Mouse (Mus musculus) erythroblast, embryonic 14.5 days (primary cell): ENCODE data around the gene Bcan. TPM values are rescaled to one million over a fixed set of nuclear protein-coding genes. Genes with fewer than 3 reads are reported as not detected.

Experiments
- H3K27me3 ChIP-seq: 2 replicates; pipeline ENCODE4 v1.6.1; 2012; ENCODE audit warnings: inconsistent platforms; ENCODE audit not compliant: control insufficient read depth
- H3K36me3 ChIP-seq: 2 replicates; pipeline ENCODE4 v1.6.1; 2012; ENCODE audit warnings: mild to moderate bottlenecking, inconsistent platforms; ENCODE audit not compliant: control insufficient read depth
- H3K4me1 ChIP-seq: 2 replicates; pipeline ENCODE4 v1.6.1; 2012; ENCODE audit warnings: inconsistent platforms; ENCODE audit not compliant: control insufficient read depth
- H3K4me3 ChIP-seq: replicated peaks from 2 replicates; pipeline ENCODE3; 2012; ENCODE audit warnings: moderate library complexity, mild to moderate bottlenecking, inconsistent platforms
- H3K9me3 ChIP-seq: 2 replicates; pipeline ENCODE4 v1.6.1; 2012; ENCODE audit warnings: low read length, inconsistent platforms, mixed read lengths; ENCODE audit not compliant: control insufficient read depth
- GATA1 ChIP-seq: IDR thresholded peaks from 2 replicates; pipeline ENCODE4 v1.6.1; 2012; ENCODE audit warnings: low read length, inconsistent platforms, mixed read lengths
- TAL1 ChIP-seq: IDR thresholded peaks from 3 replicates; pipeline ENCODE4 v1.6.1; 2012; ENCODE audit warnings: low read length, inconsistent platforms, mixed read lengths
- polyA plus RNA-seq: library from polyadenylated mRNA; stranded (reverse); fragments of >175 nt; gene quantifications from 2 replicates; pipeline ENCODE4 v1.2.3, GENCODE M21; 2012

Gene Bcan
- polyA plus RNA-seq, 1 experiment, result not detected

DNA sequence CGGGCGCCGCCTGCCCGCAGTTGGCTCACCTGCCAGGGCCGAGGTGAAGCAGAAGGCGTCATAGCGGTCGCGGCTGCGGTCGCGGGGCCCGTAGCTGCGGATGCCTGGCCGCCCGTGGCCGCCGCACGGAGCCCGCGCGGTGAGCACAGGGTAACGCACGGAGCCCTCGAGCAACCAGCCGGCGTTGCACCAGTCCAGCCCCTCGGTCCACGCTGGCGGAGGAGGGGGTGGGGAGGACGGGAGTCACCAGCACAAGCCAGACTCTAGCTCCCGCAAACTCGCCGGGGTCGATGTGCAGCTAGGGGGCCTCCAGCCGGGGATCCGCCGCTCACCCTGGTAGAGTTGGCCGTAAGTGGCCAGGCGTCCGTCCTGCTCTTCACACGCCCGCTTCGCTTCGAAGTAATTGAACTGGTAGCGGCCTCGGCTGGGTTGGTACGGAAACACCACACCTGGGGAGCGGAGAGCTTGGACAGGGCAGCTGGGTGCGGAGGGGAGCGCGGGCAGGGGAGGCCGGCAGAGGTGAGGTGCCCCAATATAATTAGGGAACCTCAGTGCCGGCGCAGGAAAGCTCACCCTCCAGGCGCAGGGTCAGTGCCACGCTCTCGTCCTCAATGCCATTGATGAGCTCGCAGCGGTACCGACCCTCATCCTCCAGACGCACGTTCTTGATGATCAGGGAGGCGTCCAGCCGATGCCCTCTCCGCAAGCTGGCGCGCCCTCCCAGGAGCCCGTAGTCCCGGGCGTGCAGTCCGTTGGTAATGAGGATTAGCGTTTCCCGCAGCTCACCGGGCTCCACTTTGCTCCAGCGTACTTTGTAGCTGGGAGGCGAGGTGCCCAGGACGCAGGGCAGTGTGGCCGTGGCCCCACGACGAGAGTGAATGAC, 23.4 kb upstream of the Bcan start:
- peaks cover 19% of the 10 kb centered on the region for H3K9me3 ChIP-seq
- H3K4me1 ChIP-seq, result peaks cover 14% of the 10 kb centered on the region
- peak overlapping the region; percentile 49 for H3K4me3 ChIP-seq
- no peak for TF ChIP-seq GATA1
- H3K27me3 ChIP-seq, result peaks cover 83% of the 10 kb centered on the region
- no peaks in the 10 kb centered on the region for H3K36me3 ChIP-seq

DNA sequence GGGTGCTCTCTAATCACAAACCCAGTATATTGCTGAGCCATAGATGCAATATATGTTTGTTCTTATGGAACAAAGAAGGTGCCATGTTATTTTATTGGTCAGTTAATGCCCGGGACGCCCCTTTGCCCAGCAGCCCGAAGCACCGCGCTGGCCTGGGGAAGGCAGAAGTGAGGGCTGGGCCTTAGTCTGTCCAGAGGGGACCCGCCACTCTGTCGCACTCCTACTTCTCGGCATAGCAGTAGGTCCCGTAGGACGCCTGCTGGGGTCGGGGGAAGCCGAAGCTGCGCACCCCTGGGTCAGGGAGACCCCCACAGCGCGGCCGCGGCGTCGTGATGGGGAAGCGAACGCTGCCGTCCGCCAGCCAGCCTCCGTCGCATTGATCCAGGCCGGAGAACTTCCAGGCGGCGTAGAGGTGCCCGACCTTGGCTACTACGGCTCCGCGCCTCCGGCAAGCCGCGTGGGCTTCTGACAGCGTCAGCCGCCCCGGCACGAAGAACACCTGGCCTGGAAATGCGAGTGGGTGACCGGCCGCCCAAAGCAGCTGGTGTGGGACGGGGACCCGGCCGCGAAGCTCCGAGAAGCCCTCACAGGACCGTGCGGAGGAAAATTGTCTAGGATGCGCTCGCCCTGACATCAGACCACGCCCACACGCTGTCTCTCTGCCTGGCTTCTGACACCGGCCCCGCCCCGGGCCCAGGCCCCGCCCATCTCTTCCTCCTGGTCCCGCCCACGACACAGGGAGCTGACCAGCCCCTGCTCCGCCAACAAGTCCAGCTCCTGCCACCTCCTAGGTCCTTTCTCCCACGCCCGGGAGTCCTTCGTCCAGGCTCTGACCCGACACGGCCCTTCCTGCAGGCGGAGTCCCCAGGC, 22.5 kb upstream of the Bcan start:
- H3K4me3 ChIP-seq, result peak overlapping the region; percentile 49
- peaks cover 86% of the 10 kb centered on the region for H3K27me3 ChIP-seq

DNA sequence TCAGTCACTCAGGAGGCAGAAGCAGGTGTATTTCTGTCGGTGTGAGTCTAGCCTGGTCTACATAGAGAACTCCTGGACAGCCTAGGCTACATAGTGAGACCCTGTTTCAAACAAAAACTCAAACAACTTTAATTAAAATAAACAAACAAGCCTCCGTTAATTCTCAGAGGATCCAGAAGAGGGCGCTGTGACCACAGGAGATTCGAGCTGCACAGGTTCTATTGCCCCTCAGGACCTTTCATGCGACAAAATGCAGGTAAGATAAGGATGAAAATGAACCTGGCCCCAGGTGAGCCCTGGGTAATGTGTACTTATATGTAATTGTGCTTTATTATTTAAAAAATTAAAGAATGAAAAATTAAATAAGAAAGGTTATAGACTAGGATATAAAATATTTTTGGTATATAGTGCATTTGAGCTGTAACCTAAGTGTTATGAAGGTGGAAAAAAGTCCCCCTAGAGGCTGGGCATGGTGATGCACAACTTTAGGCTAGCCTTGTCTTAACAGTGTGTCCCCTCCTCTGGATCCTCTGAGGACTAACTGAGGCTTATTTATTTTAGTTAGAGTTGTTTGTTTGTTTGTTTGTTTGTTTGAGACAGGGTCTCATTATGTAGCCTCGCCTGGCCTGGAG, 10.7 kb upstream of the Bcan start:
- Histone ChIP-seq H3K9me3 (peaks cover 7% of the 10 kb centered on the region), H3K36me3 (no peaks in the 10 kb centered on the region), H3K27me3 (peaks cover 4% of the 10 kb centered on the region), H3K4me1 (no peaks in the 10 kb centered on the region), H3K4me3 (no peak overlapping the region)
- TF ChIP-seq TAL1 (no peak), GATA1 (no peak)

More for the DNA sequence above, 22.5 kb upstream of the Bcan start:
- peaks cover 14% of the 10 kb centered on the region for H3K4me1 ChIP-seq
- H3K9me3 ChIP-seq, result peaks cover 12% of the 10 kb centered on the region
- no peak for TF ChIP-seq TAL1
- no peaks in the 10 kb centered on the region for H3K36me3 ChIP-seq

DNA sequence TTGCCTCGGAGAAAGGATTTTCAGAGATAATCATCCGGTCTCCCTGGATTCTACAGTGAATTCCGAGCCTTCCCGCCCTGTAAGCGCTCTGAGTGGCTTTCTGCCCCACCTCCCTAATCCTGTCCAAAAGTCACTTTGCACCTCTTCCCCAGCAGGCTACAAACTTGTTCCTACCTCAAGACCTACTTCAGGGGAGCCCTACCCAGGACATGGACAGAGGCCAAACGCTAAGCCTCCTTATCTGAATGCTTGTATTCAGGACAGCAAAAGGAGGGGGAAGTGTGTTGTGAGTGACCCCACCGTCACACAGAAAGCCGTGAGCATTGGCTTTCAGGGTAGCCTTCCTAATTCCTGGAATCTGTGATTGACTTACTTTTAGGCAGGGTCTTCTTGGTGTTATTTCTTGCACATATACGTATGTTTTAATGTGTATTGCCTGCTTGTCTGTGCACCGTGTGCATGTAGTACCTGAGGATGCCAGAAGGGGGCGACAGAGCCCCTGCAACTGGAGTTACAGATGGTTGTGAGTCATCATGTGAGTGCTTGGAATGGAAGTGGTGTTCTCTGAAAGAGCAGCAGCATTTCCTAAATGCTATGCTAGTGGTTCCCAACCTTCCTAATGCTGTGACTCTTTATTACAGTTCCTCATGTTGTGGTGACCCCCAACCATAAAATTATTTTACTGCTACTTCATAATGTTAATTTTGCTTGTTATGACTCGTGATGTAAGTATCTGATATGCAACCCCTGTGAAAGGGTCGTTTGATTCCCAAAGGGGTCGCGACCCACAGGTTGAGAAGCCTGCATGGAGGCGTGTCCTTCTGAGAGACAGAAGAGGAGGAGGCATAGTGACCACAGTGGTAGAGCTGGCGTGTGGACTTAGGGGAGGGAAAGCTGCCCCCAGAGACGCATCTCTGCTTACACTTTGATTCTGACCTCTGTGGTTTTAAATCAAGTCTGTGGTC, 6.1 kb upstream of the Bcan start:
- H3K4me1 ChIP-seq, result no peaks in the 10 kb centered on the region
- peaks cover 8% of the 10 kb centered on the region for H3K9me3 ChIP-seq
- no peaks in the 10 kb centered on the region for H3K36me3 ChIP-seq
- TF ChIP-seq TAL1 (no peak), GATA1 (no peak)
- H3K27me3 ChIP-seq, result peaks cover 30% of the 10 kb centered on the region
- H3K4me3 ChIP-seq, result no peak overlapping the region

DNA sequence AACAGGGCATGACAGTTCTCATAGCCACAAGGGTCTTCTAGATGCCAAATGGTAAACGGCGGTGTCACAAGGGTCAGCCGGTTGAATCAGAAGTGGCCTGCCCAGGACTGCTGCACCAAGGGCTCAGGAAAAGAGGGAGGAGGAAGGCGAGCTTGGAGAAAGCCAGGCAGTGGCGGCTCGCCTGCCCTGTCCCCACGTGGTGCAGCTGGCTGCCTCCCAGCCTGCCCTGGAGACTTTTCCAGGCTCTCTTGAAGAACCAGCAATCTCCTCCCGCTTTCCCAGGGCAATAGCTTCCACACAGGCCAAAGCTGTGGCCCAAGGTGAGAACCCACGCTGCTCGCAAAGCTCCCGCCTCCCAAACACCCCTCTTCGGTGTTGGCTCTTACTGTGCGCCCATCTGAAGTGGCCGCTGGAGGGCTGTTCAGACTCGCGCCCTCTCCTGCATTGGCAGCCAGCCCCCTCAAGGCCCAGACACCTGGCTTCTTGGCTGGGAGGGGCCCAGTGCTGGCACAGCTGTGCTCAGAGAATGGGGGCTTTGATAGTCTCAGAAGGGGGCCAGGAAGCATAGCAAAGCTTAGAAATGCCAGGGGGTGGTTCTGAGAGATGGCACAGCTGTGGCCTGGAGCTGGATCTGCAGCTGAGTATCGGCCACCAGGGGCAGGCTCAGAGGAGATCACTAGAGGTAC, 2.4 kb upstream of the Bcan start:
- no peaks in the 10 kb centered on the region for H3K4me1 ChIP-seq
- peaks cover 8% of the 10 kb centered on the region for H3K9me3 ChIP-seq
- peaks cover 65% of the 10 kb centered on the region for H3K27me3 ChIP-seq
- no peak overlapping the region for H3K4me3 ChIP-seq
- H3K36me3 ChIP-seq, result no peaks in the 10 kb centered on the region
- TF ChIP-seq GATA1, result no peak
- no peak for TF ChIP-seq TAL1

DNA sequence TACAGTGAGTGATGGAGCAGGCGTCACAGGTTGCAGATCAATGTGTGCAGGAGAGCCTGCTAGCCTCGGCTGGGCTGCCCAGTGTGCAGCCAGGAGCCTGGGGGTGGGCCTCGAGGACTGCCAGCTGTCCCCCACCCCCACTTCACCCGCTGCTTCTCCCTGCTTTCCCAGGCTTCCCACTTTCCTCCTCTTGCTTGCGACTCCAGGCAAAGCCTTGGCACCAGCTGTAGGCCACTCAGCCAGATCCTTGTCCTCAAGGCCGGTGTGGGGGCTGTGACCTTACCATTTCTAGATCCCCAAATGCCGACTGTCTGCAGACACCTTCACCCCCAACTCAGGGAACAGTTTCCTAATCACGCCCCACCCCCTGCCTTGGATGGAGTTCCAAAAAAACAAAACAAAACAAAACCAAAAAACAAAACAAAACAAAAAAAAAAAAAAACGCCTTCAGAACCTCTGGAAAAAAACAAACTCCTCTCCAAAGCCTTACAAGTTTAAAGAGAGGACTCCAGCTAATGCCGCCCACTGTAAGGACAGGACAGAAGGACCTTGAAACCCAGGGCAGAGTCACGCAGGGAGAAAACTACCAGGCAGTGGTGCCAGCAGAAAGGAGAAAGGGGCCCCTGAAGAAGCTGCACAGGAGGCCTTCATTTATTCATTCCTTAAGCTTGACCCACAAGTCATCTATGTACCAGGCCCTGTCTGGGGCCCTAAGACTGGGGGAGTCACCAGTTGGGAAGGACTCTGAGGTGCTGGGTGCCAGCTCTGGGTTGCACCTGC, 976 bp upstream of the Bcan start:
- H3K4me3 ChIP-seq, result no peak overlapping the region
- H3K27me3 ChIP-seq, result peaks cover 79% of the 10 kb centered on the region
- no peaks in the 10 kb centered on the region for H3K36me3 ChIP-seq
- H3K9me3 ChIP-seq, result peaks cover 3% of the 10 kb centered on the region
- TF ChIP-seq TAL1 (no peak), GATA1 (no peak)
- H3K4me1 ChIP-seq, result peaks cover 3% of the 10 kb centered on the region; the same call in 1 of the 2 replicates

DNA sequence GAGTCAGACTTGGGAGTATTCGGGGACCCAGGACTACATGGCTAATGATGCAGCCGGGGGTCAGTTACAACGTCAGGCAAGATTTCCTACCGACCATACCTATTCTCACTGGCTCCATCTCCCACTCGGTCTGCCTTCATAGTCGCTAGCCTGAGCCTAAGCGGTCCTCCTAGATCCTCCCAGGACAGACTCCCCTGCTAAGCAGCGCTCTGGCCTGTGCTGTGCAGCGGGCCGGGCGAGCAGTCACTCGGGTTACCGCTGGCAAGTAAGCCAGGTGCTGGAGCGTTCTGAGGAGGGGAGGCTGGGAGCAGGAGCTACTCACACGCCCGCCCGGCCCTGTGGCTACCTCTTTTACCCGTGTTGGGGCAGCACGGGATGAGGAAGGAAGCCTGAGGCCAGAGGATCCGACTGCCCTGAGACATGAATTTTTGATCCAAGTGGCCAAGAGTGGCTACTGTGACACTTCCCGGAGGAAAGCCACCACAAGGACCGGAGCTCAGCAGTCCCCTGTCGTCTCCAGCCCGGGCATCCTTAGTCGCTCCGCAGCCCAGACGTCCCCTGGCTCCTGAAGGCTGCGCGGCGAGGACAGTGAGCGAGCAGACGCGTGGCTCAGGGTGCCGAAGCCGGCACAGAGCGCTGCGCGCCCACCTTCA, 661 bp downstream of the Bcan start:
- no peak overlapping the region for H3K4me3 ChIP-seq
- TF ChIP-seq GATA1, result no peak
- no peak for TF ChIP-seq TAL1
- peaks cover 92% of the 10 kb centered on the region for H3K27me3 ChIP-seq
- no peaks in the 10 kb centered on the region; the same call in 1 of the 2 replicates for H3K9me3 ChIP-seq
- H3K36me3 ChIP-seq, result no peaks in the 10 kb centered on the region
- peaks cover 3% of the 10 kb centered on the region; the same call in 1 of the 2 replicates for H3K4me1 ChIP-seq
